Mouse (Mus musculus): Measurements from ENCODE around the gene Syce2.
"Not testable (repeated sequence)": the region's sequence is repeated elsewhere in the genome, so short reads cannot be mapped to it uniquely, and the experiment has no call there.

Syce2 gene

DNA sequence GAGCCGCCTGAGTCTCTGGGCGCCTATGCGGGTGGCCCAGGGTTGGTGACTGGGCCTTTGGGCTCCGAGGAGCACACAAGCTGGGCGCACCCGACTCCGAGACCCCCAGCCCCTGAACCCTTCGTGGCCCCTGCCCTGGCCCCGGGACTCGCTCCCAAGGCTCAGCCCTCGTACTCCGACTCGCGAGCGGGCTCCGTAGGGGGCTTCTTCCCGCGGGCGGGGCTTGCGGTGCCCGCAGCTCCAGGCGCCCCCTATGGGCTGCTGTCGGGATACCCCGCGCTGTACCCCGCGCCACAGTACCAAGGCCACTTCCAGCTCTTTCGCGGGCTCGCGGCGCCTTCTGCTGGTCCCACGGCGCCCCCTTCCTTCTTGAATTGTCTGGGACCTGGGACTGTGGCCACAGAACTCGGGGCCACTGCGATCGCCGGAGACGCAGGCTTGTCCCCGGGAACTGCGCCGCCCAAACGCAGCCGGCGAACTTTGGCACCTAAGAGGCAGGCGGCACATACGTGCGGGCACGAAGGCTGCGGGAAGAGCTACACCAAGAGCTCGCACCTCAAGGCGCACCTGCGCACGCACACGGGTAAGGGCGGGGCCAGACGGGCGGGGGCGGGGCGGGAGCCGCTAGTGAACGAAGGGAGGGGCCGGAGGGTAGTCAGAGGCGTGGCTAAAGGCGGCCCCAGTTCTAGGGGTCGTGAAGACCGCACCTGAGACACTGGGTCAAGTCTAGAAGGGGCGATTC is 31.2 kb downstream of the Syce2 start:
- peak; percentile 96 for DNase-seq

DNA sequence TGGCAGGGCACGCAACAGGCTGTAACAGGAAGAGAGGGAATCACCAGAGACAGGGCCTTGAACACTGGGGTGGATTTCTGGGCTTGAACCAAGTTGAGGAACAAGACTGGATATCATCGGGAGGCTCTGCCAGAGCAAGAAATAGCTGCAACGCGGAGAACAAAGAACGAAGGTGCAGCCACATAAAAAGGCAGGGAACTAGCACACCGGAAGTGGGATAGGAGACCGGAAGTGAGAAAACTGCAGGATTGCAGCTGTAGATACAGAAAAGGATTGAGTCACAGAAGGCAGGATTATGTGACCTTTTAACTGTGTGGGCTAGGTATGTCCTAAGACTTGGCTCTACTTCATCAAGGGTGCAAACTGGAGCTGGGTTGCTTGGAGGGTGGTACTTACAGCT is 32.4 kb downstream of the Syce2 start:
- DNase-seq = no peak

DNA sequence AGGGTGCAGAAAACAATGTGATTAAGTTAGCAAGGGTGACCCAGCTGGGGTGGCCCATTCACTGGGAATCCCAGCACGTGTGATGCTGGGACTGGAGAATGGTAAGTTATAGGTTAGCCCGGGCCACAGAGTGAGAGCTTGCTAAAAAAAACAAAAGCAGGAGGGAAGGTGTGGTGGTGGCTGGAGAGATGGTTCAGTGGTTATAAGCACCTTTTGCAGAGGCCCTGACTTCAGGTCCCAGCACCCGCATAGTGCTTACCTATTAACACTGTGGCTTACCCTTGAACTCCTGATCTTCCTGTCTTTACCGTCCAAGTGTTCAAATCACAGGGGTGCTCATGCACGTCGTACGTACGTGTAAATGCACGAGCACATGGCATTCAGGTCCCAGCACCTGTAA is 35.1 kb downstream of the Syce2 start:
- no peak for DNase-seq

DNA sequence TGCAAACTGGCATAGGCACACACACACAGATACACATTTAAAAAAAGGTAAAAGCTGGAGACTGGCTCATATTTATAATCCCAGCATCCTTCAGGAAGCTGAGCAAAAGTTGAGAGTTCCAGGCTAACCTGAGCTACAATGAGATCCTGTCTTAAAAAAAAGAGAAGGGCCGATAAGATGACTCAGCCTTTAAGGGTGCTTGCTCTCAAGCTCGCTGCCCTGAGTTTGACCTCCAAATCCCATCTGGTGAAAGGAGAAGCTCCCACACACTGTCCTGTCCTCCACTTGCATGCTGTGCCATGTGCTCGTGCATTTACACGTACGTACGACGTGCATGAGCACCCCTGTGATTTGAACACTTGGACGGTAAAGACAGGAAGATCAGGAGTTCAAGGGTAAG is 35.6 kb downstream of the Syce2 start:
- no peak for DNase-seq

DNA sequence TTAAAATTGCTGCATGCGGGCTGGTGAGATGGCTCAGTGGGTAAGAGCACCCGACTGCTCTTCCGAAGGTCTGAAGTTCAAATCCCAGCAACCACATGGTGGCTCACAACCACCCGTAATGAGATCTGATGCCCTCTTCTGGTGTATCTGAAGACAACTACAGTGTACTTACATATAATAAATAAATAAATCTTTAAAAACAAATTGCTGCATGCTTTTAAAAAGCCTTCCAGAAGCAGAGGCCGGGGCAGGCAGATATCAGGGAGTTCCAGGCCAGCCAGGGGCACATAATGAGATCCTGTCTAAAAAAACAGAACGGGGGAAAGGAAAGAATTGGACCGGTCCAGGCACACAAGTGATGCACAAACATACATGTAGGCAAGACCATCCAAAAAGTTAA is 36.1 kb downstream of the Syce2 start:
- DNase-seq = not testable (repeated sequence)

DNA sequence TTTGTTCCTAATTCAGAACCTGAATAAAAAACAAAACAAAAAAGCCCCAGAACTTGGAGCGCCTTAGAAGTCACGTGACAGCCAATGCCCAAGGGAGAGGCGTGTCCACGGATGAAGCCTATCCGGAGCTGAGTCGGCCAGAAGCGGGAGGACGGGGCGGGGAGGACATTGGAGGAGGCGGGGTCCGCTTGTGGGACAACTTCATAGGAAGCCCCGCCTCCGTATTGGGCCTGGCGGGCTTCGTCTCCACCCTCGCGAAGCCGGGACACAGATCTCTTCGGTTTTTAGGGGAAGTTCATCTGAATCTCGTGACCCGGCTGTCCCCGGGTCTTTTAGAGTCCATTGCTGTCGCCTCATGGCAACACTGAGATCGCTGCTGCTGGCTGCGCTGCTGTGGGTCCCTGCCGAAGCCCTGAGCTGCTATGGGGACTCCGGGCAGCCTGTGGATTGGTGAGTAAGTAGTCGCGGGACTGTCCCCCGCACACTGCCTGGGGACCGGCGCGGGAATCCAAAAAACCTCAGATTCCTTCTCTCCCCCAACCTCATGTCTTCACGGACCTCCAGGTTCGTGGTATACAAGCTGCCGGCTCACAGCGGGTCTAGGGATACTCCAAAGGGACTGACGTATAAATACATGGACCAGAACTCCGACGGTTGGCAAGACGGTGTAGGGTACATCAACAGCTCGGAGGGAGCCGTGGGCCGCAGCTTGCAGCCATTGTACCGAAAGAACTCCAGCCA is 36.7 kb downstream of the Syce2 start, which contains the start of gene Dnase2a:
Gene Dnase2a, plus strand, starts transcription at position 140 of the 741 bp plus-strand sequence.
- DNase-seq = peak; percentile 81

DNA sequence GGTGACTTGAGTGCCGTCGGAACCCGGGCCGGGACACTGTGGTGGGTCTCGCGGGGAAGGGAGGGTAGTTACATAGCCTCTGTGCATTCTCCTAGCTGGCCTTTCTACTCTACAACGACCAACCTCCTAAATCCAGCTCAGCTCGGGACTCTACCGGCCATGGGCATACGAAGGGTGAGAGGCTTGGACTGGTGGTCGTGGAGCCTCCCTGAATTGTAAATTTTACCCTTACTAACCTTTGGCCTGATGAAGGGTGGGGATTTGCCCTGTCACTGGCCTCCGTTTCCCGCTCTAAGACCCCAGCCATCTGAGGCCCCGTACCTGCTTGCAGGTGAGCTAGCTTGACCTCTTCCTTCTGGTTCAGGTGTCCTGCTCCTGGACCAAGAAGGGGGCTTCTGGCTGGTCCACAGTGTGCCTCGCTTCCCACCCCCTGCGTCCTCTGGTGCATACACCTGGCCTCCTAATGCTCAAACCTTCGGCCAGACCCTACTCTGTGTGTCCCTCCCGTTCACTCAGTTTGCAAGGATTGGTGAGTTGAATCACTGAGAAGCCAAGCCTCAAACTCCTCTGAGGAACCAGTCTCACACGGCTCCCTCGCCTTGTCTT is 37.4 kb downstream of the Syce2 start:
- no peak for DNase-seq

DNA sequence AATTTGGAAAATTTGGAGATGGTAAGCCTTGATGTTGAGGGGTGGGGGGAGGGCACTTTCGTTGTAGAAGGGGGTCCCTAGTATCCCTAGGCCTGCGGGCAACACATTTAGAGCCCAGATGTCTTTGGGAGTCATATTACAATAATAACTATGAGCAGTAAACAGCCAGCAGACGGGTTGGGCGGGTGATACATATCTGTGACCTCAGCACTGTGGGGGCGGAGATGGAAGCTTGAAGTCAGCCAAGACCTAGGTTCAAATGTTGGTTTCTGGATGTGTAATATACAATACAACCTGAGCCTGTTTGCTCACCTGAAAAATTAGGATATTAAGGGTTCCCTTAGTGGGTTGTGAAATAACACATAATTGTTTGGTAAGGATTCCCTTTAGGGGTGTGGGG is 38.0 kb downstream of the Syce2 start:
- no peak for DNase-seq

DNA sequence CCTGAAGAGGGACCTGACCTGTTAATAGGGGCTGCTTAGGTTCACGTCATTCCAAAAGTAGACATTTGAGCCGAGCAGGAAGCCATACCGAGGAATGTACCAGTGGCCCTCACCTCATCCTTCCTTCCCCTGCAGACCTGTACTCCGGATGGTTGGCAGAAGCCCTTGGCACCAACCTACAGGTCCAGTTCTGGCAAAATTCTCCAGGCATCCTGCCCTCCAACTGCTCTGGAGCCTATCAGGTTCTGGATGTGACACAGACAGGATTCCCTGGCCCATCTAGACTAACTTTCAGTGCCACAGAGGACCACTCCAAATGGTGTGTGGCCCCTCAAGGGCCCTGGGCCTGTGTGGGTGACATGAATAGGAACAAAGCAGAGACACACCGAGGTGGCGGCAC is 38.6 kb downstream of the Syce2 start:
- DNase-seq = peak; percentile 78

DNA sequence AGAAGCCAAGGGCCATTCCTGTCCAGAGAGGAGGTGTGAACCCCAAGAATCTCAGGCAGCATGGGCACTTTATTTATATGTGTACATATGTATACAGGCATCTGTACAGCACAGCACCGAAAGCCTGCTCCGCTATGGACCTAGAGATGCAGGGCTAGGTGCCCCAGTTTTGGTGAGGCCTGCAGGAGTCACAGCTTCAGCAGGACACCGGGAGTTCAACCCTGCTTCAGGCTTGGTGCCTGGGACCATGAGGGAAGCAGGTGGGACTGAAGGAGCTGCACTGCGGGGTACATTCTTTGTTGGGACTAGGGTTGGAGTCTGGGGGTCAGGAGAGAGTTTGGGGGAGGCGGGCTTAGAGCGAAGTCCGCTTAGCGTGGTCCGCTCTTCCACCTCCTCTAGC is 39.9 kb downstream of the Syce2 start:
- no peak for DNase-seq

DNA sequence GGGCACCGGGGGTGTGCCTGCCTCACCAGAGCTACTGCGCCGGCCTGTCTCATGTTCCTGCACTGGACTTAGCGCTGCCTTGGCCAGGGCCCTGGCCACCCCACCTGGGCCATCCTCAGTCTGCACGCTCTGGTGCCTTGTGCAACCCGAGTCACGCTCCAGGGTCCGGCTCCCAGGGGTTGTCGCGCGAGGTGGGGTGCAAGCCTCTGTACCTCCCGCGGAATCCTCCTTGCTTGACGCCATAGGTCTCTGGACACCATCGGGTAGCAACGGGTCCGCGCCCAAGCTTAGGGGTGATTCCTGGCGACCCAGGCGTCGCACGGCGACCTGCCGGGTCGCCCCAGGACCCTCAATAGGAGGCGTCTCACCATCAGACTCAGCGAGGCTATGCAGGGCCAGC is 40.5 kb downstream of the Syce2 start:
- DNase-seq = no peak

DNA sequence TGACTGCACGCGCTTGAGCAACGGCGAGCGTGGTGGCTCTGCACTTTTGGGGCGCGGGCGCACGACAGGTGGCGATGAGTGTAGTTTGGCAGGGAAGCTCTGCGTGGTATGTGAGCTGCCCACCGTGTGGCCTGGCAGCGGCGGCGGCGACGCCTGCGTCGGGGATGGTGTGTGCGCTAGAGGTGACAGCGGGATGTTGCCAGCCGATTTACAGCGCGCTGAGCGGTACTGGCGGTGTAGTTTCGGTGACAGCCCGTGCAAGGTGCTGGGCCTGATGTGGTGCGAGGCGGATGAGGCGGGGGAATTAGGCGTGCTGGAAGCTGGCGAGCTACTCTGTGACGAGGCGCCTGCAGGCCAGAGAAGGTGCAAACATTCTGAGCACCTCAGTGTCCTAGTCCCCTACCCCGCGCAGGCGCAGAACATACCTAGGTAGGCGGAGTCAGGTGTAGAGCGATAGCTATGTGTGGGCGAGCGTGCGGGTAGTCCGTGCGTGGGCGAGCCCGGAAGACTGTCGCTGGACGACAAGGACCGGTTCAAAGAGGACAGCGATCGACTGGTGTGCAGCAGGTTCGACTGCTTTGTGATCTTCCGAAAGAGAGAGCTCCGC is 41.1 kb downstream of the Syce2 start:
- DNase-seq = peak; percentile 81

DNA sequence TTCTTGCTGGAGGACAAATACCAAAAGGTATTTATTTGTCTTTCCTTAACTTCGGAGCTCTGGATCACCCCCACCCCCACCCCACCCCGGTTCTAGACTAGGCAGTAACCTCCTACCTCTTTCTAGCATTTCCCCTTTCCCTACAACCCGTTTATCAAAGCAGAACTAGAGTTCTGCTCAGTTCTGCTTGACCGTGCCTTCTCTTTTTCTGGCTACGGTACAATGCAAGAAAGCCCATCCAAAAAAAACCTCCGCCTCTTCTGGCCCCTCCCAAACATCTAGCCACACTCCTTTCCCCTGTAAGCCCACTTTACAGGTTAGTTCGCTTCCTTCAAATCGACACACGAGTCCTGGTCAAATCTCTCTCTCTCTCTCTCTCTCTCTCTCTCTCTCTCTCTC is 41.6 kb downstream of the Syce2 start:
- DNase-seq = no peak

DNA sequence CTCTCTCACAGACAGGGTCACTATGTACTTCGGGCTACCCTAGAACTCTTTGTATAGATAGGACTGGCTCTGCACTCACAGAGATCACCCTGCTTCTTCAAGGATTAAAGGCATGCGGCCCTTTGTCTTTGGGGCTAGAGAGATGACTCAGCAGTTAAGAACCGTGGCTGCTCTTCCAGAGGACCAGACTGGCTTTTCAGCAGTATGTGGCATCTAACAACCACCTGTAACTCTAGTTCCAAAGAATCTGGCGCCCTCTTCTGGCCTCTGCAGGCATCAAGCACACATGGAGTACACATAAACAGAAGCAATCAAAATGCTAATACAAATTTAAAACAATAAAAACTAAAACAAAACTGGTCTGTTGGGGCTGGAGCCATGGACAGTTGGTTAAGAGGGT is 42.0 kb downstream of the Syce2 start:
- DNase-seq = no peak

DNA sequence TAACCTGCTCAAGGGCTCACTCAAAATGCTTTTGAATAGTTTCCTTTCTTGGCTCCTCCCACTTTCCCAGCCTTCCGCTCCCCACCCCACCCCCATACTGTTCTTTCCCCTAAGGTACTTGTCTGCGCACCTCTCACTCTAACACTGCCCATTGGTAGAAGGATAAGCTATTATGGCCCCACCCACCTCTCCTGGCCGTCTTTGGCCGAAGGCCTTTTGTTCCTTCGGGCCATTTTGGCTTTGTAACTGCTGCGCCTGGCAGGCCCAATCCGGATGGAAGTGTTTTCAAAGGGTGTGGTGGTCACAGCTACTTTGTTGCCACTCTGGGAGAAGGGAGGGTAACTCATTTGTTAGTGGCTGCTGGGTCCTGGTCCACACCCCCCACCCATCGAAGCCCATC is 43.4 kb downstream of the Syce2 start:
- no peak for DNase-seq

DNA sequence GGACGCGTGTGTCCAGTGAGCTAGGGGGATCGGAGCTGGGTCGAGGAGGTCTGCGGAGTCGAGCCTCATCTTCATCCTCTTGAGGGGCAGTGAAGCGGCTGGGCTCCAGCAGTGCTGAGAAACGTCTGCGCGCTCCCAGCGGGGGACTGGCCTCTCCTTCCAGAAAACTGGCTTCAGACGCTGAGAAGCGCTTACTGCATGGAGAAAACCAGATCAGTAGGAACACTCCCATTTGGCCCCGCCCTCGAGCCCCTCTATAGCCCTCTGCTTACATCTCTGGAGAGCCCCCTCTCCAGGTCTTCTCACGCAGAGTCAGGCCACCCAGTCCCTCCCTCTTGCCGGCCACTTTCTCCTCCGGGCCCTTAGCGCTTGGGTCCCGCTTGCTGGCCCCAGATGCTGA is 45.9 kb downstream of the Syce2 start:
- DNase-seq = no peak

DNA sequence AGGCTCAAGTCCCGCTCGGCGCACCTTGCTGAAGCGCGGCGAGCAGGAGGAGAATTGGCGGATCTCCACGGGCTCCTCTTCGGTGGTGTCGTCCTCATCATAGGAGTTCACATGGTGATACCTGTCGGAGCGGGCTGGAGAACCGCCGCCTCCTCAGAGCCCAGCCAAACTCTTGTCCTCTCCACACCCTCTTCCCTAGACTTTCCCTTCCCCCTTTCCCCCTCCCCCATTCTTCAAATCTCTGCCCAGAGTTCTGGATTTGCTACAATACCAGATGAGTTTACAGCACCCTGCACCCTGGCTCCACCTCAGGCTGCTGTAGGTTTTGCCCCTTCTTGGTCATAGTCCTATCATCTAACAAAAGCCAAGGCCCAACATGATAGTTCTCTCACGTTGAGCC is 46.7 kb downstream of the Syce2 start:
- DNase-seq = no peak

DNA sequence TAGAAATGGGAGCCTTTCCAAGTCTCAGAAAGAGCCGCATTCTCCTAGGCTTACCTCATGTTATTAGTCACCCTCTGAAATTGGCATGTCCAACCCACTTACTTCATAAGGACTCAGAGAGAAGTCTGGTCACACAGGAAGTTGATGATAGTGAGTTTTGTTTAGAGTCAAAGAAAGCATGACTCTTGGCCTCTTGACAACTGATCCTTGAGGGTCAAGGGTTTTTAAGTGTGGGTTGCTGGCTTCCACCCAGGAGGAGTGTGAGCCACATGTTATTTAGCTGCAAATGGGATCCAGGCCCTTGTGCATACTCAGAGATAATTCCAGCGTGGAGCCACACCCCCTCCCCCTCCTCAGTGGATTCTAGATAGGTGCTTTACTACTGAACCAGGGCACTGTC is 49.7 kb downstream of the Syce2 start:
- DNase-seq = no peak

DNA sequence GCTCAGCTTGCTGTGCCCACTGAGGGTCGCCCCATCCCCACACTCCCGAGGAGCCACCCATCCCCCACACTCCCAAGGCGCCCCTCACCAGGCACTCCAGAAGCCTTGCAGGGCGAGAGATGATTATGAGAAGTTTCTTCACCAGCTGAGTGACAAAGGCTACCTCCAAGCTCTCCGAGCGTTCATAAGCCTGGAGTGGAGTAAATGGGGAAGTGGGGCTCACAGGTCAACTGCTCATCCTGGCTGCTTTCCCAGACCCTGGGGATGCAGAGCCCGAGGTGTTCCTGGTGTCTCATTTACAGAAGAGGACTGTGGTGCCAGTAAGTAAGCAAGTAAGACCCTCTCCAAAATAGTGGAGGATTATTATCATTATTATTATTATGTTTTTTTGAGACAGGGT is 53.6 kb downstream of the Syce2 start:
- DNase-seq = no peak

DNA sequence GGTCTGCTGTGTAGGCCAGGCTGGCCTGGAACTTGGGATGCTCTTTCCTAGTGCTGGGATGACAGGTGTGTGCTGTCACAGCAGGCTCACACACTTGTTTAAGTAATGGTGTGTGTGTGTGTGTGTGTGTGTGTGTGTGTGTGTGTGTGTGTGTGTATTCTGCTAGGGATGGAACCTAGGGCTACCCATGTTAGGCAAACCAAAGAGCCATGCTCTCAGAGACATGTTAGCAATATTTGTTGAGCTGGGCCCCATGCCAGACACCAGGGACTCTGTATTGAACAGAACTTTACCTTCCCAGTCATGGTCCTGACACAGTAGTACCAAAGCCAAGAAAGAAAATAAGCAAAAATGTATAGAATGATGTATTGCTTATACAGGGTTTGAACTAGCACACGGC is 55.6 kb downstream of the Syce2 start:
- DNase-seq = no peak

DNA sequence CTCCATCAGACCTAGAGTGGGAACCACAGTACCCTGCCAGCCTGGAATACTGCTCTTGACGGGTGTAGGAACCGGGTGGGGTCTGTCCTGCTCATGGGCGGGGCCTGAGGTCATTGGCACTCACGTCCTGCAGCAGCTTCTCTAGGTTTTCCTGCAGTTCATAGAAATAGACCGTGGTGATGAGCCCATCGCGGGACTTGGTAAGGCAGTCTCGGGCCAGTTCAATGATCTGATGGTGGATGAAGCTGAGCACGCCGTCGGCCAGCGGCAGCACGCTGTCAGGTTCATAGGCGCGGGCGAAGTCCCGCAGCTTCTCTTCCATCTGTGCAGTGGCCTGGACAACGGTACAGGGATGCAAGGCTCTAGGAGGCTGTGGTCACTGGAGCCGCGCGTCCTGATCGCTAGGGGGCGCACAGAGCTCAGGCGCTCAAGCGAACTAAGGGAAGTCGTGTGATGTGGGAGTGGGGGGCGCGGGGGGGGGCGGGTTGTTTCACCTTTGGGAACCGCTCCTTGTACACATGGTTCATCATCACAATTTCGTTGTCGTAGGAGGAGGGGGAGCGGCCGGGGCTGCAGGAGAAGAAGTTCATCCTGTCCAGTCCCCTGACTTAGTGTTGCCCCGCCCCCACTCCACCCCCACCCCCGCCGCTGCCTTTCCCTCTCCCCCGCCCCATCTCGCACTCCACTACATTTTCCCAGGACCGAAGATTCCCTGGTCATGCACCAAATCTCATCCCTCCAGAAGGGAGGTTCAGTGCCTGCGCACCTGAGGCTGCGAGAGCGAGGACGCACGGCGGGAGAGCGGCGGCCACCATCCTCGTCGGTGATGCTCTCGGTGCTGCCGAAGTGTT is 56.8 kb downstream of the Syce2 start:
- DNase-seq = peak; percentile 78

DNA sequence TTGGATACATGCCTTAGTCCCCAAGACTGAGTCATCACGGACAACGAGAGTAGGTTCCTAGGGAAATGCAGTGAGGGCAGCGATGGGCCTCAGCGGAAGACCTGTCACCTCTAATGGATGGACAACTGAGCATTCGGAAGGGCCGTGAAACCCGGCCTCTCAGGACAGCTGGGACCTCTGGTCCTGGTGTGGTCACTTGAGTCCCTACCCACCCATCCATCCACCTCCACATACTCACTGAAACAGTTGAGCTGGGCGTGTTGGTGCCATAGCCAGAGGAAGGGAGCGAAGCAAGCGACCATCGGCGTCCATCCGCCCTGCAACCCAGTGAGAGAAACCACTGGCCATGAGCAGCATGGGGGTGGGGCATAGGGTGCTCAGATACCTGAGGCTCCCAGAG is 58.7 kb downstream of the Syce2 start:
- DNase-seq = no peak

Data from cerebellum, adult 11 months (tissue).